Mouse (Mus musculus): ENCODE measurements around the gene Vegfb.

DNA sequence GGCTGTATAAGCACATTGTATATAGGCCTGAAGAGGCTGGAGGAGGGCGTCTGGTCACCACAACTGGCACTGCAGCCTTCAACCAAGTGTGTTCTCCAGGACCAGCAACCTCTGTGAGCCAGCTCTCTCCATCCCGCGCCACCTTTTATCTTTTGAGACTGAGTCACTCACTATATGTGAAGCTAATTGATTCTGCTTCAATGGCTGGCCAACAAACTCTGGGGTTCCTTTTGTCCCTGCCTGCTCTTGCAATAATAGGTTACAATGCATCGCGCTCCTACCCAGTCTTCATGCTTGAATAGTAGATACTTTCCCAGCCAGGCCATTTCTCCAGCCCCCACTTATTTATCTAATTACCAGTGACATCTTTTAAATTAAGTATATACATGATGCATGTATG, 3.8 kb downstream of the Vegfb start:
- no peak for TF ChIP-seq CTCF (IDR thresholded peaks at IDR 0.05; ENCODE audit: low read depth)
- no peak for TF ChIP-seq EP300 (IDR thresholded peaks at IDR 0.05; ENCODE audit: low read depth)
